Mouse (Mus musculus) brain, adult 2 months (tissue): ENCODE results near the gene Nub1.

Experiments
- DNase-seq: peaks from one replicate; pipeline ENCODE4 v3.0.0; 2011; ENCODE audit warnings: low read depth, low spot score

The Nub1 gene

GRCm38 (mm10) chr5:24696704-24697103, 11.4 kb downstream of the Nub1 start:
- no peak for DNase-seq

- DNase-seq: no peak
These were observed 15.9 kb downstream of the Nub1 start for GRCm38 (mm10) chr5:24701271-24701670.

- DNase-seq: no peak
These were observed 19.3 kb downstream of the Nub1 start for GRCm38 (mm10) chr5:24704615-24705014.

DNA sequence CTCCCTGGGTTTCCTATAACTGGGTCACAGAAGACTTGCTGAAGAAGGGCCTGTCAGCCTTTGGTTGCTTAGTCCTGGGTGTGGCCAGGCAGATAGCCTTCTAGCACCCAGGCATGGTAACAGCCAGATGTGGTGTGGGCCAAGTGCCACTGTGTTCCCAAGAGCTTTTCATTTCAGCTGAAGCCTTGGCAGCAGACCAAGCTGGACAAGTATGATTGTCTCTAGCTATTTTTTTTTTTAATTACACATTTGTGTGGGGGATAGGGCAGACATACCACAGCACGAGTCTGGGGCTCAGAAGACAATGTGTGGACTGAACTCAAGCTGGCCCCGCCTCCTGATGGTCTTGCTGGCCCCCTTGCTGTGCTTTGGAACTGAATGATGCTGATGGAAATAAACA, 24.6 kb downstream of the Nub1 start:
- peak; percentile 53 for DNase-seq

DNA sequence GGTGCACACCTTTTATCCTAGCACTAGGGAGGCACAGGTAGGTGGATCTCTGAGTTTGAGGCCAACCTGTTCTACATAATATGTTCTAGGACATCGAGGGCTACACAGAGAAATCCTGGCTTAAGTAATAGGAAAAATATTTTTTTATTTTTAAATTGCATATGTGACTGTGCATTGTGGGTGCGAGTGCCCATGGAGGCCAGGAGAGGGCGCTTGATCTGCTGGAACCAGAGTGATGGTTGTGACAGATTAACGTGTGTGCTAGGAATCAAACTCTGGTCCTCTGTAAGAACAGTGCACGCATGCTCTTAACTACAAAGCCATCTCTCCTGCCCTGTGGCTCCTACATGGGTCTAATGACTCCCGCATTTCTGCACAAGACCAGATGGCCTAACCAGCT, 26.3 kb downstream of the Nub1 start:
- DNase-seq: no peak

DNA sequence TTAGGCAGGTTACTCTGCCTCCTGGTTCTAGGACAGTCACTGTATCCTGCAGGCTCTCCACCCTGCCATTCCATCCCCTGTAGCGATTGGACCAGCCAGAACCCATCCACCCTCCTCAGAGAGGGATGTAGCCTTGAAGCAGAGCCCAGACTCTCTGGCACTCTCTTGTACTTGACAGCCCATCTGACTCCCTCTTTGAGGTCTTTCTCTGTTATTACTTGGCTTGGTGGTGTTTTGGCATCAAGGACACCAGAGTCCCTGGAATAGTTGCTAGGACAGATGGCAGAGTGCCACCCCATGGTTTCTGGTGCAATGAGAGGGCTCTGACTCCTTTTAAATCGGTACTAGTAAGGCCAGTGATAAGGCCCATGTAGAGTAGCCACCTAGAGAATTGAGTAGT, 27.9 kb downstream of the Nub1 start:
- peak; percentile 81 for DNase-seq

- no peak for DNase-seq
These were observed 28.7 kb downstream of the Nub1 start for GRCm38 (mm10) chr5:24713987-24714386.

DNA sequence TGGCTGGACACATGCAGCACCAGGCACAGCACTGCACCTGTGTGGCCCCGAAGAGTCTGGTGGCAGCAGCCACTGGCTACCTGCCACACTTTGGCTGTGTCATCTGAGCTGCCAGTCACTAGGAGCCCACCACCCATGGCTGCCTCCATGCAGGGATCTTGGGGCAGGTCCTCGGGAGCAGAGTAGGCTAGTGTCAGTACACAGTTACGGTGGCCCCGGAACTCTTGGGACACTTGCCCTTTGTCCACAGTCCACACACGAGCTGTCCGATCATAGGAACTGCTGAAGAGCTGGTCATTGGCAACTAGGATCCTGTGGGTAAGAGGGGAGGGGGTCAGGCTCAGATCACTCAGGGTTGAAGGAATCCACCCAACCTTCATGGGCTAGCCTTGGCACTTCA, 32.7 kb downstream of the Nub1 start:
- no peak for DNase-seq

DNA sequence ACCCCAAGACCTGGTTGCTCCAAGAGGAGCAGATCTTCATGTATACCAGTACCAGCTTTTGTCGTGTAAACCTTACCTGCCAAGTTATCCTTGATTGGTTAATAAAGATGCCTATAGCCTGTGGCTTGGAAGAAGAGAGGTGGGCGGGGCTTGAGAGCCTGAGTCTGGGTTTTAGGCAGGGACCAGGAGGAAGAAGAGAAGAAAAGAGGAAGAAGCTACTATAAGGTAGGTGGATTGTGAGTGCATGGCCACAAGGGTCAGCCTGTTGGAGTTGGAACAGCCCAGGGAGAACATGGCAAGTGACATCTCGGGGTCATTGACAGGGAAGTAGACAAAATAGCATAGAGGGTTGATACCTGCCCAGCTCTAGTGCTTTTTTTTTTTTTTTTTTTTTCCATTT, 34.5 kb downstream of the Nub1 start:
- no peak for DNase-seq

- no peak for DNase-seq
These were observed 38.4 kb downstream of the Nub1 start for GRCm38 (mm10) chr5:24723527-24724269.

GRCm38 (mm10) chr5:24724270-24724634, 38.9 kb downstream of the Nub1 start:
- no peak for DNase-seq

DNA sequence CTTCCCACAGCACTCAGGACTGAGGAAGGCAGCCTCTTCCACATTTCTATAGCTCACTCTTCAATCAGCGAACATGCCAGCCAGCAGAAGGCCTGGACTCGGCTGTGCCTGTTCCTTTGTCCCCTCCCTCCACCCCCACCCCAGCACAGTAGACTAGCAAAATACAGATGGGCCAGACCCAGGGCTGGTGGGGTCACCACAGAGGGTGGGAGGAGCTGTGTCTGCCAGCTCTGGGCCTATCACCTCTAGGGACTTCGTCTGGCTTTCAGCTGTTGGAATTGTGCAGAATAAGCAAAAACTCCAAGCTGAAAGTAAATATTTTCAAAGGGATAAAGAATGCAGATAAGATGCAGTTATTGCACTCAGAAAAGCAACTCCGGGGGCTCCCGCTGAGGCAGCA, 39.5 kb downstream of the Nub1 start:
- DNase-seq: no peak

DNA sequence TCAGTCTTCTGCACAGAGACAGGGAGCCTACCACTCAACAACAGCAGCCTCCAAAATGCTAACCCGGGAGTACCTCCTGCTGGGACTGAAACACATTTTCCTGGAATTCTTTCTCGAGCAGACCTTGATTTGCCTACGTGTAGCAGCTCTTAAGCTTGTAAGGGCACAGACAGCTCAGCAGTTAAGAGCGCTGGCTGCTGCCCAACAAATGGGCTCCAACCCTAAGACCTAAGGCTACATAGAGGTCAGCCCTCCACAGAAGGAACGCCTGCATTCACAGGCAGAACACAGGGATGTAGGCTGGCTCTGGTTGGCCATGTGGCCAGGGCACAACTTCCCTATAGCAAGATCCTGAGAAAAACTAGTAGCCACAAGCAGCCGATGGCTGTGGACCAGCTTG, 40.6 kb downstream of the Nub1 start:
- no peak for DNase-seq

DNA sequence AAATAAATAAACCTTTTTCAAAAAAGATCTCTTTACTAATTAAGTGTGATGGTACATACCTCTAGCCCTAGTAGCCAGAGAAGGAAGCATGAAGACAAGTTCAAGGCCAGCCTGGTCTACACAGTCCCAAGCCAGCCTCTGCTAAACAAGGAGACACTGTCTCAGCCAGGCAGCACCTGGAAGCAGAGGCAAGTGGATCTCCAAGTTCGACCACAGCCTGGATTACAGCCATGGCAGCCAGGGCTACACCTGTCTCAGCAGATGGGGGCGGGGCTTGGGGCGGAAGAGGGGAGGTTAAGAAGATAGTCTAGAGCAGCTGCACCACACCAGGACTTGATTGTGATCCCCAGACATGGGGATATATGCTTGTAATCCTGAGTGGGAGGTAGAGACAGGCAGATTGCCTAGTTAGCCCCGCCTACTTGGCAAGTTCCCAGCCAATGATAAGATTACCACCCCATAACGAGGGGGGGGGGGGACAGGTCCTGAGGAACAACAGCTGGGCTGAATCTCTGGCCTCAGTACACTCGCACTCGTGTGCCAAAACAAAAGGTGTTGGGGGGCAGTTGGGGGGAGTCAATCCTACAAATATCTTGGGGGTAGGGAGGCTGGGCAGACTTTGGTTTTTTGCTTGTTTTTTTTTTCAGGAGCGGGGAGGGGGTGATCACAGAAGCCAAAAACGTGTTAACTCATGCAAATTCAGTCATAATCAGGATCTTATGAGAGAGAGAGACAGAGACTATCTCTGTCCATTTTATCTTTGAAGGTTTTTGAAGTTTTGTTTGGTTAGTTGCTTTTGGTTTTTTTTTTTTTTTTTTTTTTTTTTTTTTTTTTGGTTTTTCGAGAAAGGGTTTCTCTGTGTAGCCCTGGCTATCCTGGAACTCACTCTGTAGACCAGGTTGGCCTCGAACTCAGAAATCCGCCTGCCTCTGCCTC, 41.8 kb downstream of the Nub1 start:
- no peak for DNase-seq

GRCm38 (mm10) chr5:24729797-24730487, 44.6 kb downstream of the Nub1 start:
- no peak for DNase-seq

DNA sequence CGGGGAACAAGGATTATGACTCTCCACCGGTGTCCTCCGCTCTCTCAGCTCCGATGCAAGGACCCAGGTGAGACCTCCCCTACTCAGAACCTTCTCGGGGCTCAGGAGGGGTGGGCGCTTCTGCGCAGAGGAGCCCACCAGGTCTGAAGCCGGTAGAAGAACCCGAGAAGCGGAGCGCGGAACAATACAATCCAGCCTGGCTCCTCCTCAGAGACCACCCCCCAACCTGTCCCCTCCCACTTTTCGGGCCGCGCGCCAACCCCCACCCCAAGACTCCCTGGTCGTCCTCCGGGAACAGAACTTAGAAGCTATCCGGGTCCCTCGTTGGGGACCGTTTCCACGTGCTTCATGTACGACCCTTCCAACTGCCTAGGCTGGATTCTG, 45.1 kb downstream of the Nub1 start, which contains the start of gene Wdr86:
TSS of gene Wdr86 (minus strand) at position 240 of the 384 bp plus-strand sequence.
- no peak for DNase-seq

GRCm38 (mm10) chr5:24730986-24731385, 45.7 kb downstream of the Nub1 start:
- no peak for DNase-seq

GRCm38 (mm10) chr5:24733134-24733533, 47.8 kb downstream of the Nub1 start:
- no peak for DNase-seq

- no peak for DNase-seq
These were observed 48.6 kb downstream of the Nub1 start for GRCm38 (mm10) chr5:24733771-24734426.

GRCm38 (mm10) chr5:24737595-24737994, 52.3 kb downstream of the Nub1 start:
- no peak for DNase-seq

DNA sequence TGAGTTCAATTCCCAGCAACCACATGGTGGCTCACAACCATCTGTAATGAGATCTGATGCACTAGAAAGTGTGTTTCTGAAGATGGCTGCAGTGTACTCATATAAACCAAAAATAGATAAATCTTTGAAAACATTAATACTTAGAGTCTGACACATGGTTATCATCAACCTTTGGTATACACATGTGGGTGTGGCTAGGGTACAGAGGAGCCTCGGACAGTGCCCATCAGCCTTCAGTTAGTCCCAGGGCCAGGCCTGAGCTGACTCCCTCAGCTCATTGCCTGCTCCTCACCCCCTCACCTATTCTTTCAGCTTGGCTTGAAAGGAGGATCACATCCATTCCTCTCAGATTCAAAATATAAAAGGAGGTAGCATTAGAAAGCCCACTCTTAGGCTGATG, 53.2 kb downstream of the Nub1 start:
- no peak for DNase-seq
